Mouse (Mus musculus): ENCODE data around the gene Msantd2. TPM values are rescaled to one million over a fixed set of nuclear protein-coding genes. Genes with fewer than 3 reads are reported as not detected.

Msantd2 gene
- 1 to 10 TPM; 6.7 to 6.9 TPM for total RNA-seq (2021)

- intact Hi-C loops (cut with DNase I): loop anchor here (1.0 to 2.0 kb wide), 2 partner anchors 26 to 38 kb away; no protein-coding TSS in a partner anchor
- peak; percentile 91 to 95 for DNase-seq
These were observed at the start of gene Msantd2 for GRCm38 (mm10) chr9:37488611-37489396. Msantd2 (plus strand) TSS chr9:37489319.

- no peak for DNase-seq
- intact Hi-C loops (cut with DNase I): no loop called here
These were observed 36.7 kb upstream of the Msantd2 start for GRCm38 (mm10) chr9:37452401-37452800.

- DNase-seq: no peak
- intact Hi-C loops (cut with DNase I): no loop called here
These were observed 35.8 kb upstream of the Msantd2 start for GRCm38 (mm10) chr9:37453328-37453727.

GRCm38 (mm10) chr9:37454011-37454492 lies 35.1 kb upstream of the Msantd2 start:
- DNase-seq: no peak
- intact Hi-C loops (cut with DNase I): loop anchor here (2.0 kb wide), 1 partner anchor 15 kb away; no protein-coding TSS in a partner anchor

GRCm38 (mm10) chr9:37454991-37455390 lies 34.1 kb upstream of the Msantd2 start:
- no peak for DNase-seq
- intact Hi-C loops (cut with DNase I): loop anchor here (2.0 kb wide), 1 partner anchor 16 kb away; no protein-coding TSS in a partner anchor

GRCm38 (mm10) chr9:37455868-37456267 lies 33.3 kb upstream of the Msantd2 start:
- no peak for DNase-seq
- intact Hi-C loops (cut with DNase I): loop anchor here (2.0 kb wide), 1 partner anchor 17 kb away; no protein-coding TSS in a partner anchor

- DNase-seq: no peak
- intact Hi-C loops (cut with DNase I): no loop called here
These were observed 32.6 kb upstream of the Msantd2 start for GRCm38 (mm10) chr9:37456481-37456910.

GRCm38 (mm10) chr9:37457151-37457550 lies 32.0 kb upstream of the Msantd2 start:
- no peak for DNase-seq
- intact Hi-C loops (cut with DNase I): no loop called here

- intact Hi-C loops (cut with DNase I): loop anchor here (5.0 kb wide), 2 partner anchors 53 to 68 kb away; partner anchors contain the start of gene Esam
- no peak for DNase-seq
These were observed 29.5 kb upstream of the Msantd2 start for GRCm38 (mm10) chr9:37459665-37460042.

- intact Hi-C loops (cut with DNase I): loop anchor here (5.0 kb wide), 2 partner anchors 52 to 67 kb away; partner anchors contain the start of gene Esam
- peak; percentile 13 to 20 for DNase-seq
These were observed 28.8 kb upstream of the Msantd2 start for GRCm38 (mm10) chr9:37460043-37460960.

- no peak for DNase-seq
- intact Hi-C loops (cut with DNase I): loop anchor here (5.0 kb wide), 2 partner anchors 51 to 66 kb away; partner anchors contain the start of gene Esam
These were observed 28.2 kb upstream of the Msantd2 start for GRCm38 (mm10) chr9:37460961-37461340.

GRCm38 (mm10) chr9:37461571-37461970 lies 27.5 kb upstream of the Msantd2 start:
- intact Hi-C loops (cut with DNase I): loop anchor here (5.0 kb wide), 2 partner anchors 51 to 66 kb away; partner anchors contain the start of gene Esam
- DNase-seq: no peak

GRCm38 (mm10) chr9:37462764-37463163 lies 26.4 kb upstream of the Msantd2 start:
- intact Hi-C loops (cut with DNase I): loop anchor here (1.0 to 5.0 kb wide), 6 partner anchors 26 to 174 kb away; partner anchors contain the start of gene Esam
- DNase-seq: peak; percentile 46 to 47

GRCm38 (mm10) chr9:37473611-37474125 lies 15.5 kb upstream of the Msantd2 start:
- no peak for DNase-seq
- intact Hi-C loops (cut with DNase I): no loop called here

GRCm38 (mm10) chr9:37474923-37475322 lies 14.2 kb upstream of the Msantd2 start:
- DNase-seq: no peak
- intact Hi-C loops (cut with DNase I): no loop called here

GRCm38 (mm10) chr9:37485146-37485545 lies 4.0 kb upstream of the Msantd2 start:
- DNase-seq: no peak
- intact Hi-C loops (cut with DNase I): no loop called here

- DNase-seq: no peak
- intact Hi-C loops (cut with DNase I): loop anchor here (1.0 to 2.0 kb wide), 2 partner anchors 25 to 39 kb away; no protein-coding TSS in a partner anchor
These were observed 1.1 kb upstream of the Msantd2 start for GRCm38 (mm10) chr9:37488041-37488440.

- peak; percentile 35 to 42 for DNase-seq
- intact Hi-C loops (cut with DNase I): loop anchor here (2.0 kb wide), 1 partner anchor 37 kb away; no protein-coding TSS in a partner anchor
These were observed 464 bp downstream of the Msantd2 start for GRCm38 (mm10) chr9:37489446-37490120.

- intact Hi-C loops (cut with DNase I): no loop called here
- no peak for DNase-seq
These were observed 6.6 kb downstream of the Msantd2 start for GRCm38 (mm10) chr9:37495761-37496160.

GRCm38 (mm10) chr9:37496325-37496724 lies 7.2 kb downstream of the Msantd2 start:
- no peak for DNase-seq
- intact Hi-C loops (cut with DNase I): no loop called here

Data from heart, postnatal 36 days (tissue).